Mouse (Mus musculus) erythroblast, adult 5-6 weeks (primary cell): ENCODE results near the gene Zcchc18. TPM values are rescaled to one million over a fixed set of nuclear protein-coding genes. Genes with fewer than 3 reads are reported as not detected.
"Not testable (repeated sequence)": the region's sequence is repeated elsewhere in the genome, so short reads cannot be mapped to it uniquely, and the experiment has no call there.

Source experiments
- ATAC-seq: replicated peaks from 2 replicates; pipeline ENCODE4 v1.8.0; 2016; ENCODE audit warnings: moderate number of reproducible peaks, mild to moderate bottlenecking, moderate TSS enrichment, inconsistent platforms; ENCODE audit not compliant: poor library complexity, low FRiP score, severe bottlenecking
- total RNA-seq, 2 experiments: library from RNA; stranded (forward) in 1 of 2; stranded (reverse) in 1 of 2; fragments of 150-400 nt in 1 of 2; fragments of 200-764, 138-1000 nt in 1 of 2; gene quantifications; 2 replicates each; pipeline versions ENCODE4 v1.2.3 to v1.2.4; 2015 to 2017; ENCODE audit warnings: low replicate concordance in 2 of 2

The Zcchc18 gene
- total RNA-seq (2015; ENCODE audit: low replicate concordance), result 0.77 TPM in 1 of 2 replicates, not detected in the other
- total RNA-seq (2017; ENCODE audit: low replicate concordance), result 0.28 TPM in 1 of 2 replicates, not detected in the other

DNA sequence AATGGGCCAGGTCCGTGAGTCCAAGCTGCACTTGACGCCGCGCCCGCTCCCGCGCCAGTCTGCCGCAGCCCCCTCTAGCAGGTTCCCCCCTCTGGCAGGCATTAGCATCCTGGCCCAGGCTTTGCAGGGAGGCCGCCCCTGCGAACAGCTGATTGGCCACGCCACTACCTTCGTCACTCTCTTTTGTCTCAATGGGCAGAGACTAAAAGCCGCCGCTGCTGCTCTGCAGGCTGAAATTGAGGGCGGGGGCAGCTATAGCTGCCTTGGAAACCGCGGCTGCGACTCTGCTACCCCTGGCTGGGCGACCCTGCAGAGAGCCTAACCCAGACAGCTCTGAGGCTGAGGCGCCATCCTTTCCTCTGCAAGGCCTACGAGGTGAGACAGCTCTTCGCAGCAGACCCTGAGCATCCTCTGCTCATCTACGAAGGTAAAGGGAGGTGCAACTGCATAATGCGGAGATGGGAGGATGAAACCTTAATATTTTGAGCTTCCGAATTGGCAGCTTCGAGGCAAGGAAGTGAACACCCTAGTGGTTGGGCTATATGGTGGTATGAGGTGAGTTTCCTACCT lies at the start of gene Zcchc18:
Gene Zcchc18, plus strand, starts transcription at position 178 of the 570 bp plus-strand sequence.
- ATAC-seq, result no peak

DNA sequence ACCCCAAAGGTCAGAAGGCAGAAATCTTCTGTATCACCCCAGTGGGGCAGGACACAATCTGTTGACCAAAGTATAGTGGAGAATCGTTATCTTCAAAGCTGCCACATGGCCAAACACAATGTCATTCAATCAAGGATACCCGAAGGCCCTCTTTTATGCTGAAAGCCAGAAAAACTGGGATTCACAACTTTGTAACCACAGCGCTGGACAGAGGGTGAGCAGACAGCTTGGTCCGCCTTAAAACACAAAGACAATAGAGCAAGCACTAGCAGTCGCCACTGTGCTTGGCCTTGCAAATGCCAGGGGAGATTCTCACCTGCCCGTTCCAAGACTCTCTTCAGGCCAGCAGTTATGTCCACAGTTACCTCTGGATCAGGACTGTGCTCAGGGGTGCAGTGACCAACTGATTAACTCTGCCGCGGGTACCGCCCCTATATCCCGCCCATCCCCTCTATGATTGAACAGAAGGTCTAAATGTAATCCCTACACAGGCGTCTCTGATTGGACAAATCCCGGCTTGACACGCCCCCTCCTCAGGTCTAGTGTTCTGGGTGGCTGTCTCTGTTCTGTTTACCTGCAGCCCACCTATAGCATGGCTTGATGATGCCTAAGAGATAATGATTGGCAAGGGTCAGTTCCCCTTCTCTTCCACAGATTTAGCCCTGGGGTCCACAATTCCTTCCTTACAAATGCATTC lies 35.2 kb upstream of the Zcchc18 start:
- not testable (repeated sequence) for ATAC-seq

DNA sequence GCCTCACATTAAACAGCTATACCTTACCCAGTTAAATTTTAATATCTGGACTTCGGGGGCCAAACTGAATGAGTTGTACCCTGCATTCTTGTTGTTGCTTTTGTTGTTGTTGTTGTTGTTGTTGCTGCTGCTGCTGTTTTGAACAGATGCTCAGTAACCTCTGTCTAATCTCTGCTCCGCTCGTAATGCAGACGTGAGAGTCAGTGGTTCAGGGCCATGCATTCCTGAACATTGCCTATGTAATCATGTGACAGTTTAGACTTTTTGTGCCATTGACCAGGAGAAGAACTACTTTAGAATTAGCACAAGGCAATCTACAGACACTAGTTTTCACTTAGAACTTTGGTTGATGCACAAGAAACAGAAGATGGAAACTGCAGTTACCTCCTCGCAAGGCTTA lies 34.7 kb upstream of the Zcchc18 start:
- ATAC-seq, result not testable (repeated sequence)

DNA sequence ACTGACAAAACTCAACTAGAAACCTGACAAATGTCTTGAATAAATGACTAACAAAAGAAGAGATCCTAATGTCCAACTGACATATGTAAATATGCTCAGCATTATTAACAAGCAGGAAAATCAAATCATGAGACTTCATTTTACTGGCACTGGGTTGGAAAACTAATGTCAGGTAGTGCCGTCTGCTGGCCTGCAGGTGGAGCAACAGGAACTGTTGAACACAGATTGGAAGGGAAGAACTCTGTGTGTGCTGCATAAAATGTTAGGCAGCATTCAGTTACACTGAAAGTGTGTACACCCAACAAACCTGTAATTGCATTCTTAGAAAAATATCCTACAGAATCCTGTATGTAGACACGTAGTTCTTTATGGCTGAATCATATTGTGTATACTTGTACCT lies 33.3 kb upstream of the Zcchc18 start:
- no peak for ATAC-seq

DNA sequence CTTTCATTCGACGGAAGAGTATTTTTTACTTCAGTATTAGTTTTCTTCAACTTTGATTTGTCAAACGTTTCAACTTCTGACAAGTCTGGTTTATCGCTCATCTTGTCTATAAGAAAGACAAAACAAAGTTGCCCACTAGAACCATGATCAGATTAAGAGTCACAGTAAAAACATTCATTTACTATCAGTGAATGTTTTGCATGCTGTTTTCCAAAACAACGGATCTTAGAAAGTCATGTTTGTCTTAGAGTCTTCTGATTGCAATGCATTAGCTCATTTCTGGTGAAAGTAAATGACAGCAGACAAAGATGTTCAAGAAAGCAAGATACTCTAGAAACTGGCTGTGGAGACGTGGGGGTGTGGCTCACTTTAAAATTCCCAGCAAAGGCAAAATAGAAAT lies 17.6 kb upstream of the Zcchc18 start, which contains the start of gene Tmsb15b2:
Gene Tmsb15b2, minus strand, starts transcription at position 101 of the 400 bp plus-strand sequence.
- not testable (repeated sequence) for ATAC-seq

DNA sequence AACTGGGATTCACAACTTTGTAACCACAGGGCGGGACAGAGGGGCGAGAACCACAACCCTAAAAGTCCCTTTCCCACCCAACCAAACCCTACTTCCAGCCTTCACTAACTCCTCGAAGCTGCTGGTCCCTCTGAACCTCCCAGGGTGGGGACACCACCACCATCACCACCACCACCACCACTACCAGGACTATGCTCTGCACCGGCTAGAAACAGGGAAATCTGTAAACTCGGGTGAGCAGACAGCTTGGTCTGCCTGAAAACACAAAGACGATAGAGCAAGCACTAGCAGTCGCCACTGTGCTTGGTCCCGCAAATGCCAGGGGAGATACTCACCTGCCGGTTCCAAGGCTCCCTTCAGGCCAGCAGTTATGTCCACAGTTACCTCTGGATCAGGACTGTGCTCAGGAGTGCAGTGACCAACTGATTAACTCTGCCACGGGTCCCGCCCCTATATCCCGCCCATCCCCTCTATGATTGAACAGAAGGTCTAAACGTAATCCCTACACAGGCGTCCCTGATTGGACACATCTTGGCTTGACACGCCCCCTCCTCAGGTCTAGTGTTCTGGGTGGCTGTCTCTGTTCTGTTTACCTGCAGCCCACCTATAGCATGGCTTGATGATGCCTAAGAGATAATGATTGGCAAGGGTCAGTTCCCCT lies 16.4 kb upstream of the Zcchc18 start, which contains the start of the genes Tmsb15l and Tmsb15b1:
Gene Tmsb15l, minus strand, starts transcription at position 446 of the 661 bp plus-strand sequence.
Gene Tmsb15b1, minus strand, starts transcription at position 451 of the 661 bp plus-strand sequence.
- ATAC-seq, result no peak

DNA sequence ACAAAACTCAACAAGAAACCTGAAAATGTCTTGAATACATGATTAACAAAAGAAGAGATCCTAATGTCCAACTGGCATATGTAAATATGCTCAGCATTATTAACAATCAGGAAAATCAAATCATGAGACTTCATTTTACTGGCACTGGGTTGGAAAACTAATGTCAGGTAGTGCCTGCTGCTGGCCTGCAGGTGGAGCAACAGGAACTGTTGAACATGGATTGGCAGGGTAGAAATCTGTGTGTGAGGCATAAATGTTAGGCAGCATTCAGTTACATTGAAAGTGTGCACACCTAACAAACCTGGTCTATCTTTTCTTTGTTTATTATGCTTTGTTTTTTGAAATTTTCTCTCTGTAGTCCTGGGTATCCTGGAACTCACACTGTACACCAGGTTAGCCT lies 14.3 kb upstream of the Zcchc18 start:
- ATAC-seq, result no peak

DNA sequence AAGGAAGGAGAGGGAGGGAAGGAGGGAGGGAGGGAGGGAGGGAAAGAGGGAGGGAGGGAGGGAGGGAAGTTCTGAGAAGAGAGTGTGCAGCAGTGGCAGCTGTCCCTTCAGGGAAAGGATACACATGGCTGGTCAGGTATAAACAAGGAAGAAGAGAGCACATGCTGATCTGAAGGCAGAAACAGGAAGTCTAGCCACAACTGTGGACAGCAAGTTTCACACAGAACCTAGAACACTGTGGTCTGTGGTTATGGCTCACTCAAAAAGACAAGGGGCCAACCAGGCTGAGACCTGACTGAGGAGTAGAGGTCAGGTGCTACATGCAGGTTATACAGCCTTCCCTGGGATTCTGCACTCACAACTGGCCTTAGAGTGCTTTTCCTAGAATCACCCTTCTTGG lies 6.9 kb upstream of the Zcchc18 start:
- ATAC-seq, result no peak

DNA sequence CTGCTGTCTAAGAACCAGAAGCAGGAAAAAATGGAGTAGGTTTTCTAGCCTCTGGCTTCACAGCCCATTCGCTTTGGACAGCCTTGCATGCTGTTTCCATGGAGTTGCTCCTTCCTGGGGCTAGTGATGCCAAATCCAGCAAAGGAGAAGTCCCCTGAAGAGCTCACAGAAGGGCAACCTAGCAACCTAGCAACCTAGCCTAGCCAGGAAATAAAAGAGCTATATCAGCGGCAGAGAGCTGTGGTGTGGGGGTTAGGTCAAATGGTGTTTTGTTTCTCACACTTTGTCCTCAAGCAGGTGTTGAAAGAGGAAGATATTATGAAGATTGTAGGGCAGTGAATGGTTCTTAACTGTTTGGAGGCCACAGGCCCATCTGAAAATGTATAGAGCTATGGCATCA lies 1.7 kb upstream of the Zcchc18 start:
- no peak for ATAC-seq

DNA sequence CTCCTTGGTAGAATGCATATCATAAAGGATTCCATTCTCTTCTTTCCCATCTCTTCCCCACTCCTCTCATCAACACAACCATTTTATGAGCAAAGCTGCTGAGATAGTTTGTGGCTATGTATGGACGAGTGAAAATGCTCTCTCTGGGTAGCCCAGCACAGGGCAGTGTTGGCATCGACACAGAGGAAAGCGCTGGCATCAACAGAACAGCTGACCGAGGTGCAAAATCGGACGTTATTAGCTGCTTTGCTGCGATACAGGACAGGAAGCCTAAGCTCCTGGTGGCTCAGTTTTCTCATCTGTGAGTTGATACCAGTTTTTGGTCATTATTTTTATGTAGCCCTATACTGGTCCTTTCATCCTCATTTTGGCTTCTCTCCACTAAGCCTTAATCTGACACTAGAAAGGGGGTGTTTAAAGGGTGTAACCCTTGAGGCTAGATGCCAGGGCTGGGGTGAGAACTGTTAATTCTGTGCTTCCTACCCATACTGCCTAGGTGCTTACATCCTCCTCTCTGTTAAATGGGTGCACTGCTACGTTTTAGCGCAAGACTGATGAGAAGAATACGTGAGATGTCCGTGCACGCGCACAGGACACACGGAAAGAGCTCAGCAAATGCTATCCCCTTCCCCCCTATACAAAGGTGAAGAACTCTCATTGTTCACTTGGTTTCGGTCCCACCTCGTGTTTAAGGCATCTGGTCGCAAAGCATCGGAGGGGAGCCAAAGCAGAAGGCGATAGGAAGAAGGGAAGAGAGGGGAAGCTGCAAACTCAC lies 577 bp upstream of the Zcchc18 start:
- ATAC-seq, result no peak

DNA sequence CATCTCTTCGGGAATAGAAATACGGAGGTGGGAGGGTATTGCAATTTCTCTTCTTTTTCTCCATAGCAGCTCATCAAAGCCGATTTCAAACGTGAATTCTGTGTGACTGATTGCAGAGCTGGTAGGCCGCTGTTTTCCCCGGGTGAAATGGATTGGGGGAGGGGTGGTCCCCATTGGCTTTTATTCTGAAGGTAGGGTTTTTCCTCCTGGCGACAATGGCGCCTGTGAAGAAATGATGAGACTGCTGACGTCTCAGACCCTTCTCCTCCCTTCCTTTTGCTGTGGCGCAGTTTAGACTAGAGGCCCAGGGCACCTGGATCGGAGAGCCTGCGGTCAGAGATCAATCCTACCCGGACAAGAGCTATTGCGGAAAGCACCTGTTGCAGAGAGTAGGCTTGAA lies 686 bp downstream of the Zcchc18 start:
- ATAC-seq, result no peak

DNA sequence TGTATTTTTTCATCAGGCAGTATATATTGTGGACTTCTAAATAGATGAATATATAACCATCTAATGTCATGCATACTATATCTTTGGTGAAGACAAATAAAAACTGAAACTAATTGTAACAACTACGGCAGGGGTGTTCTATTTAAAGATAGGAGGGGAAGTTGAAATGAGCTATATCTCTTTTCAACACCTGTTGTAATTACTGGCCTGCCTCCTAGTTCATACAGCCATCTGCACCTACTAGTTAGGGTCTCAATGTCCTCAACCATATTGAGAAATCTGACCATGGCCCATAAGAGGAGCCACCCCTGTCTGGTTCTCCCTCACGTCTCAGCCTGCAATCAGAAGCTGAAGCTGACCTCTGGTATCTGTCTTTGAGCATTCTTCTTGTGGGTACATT lies 3.3 kb downstream of the Zcchc18 start:
- no peak for ATAC-seq

DNA sequence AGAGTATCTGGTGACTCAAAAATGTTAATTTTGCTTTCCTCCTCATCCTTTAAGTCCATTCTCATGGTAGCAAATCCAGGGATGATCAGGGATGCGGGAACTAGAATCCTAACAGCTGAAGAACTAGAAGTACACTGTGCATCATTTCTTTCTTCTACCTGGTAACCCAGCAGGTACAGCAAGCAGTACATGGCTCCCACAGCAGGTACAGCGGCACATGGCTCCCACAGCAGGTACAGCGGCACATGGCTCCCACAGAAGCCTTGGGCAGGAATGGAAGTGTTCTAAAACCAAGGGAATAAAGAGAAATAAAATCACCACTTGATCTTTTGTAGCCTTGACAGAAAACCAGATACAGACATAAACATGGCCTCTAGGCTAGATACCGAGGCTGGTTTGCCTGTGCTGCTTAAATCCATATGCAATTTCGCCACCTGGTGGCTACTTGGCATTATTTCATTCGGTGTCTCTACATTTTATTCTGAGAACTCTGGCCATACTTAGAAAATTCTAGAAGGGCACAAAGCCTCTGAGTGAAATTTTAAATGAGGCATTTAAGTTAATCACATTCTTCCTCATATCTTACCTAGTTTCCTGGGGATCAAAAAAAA lies 22.2 kb downstream of the Zcchc18 start:
- peak; percentile 78 for ATAC-seq

DNA sequence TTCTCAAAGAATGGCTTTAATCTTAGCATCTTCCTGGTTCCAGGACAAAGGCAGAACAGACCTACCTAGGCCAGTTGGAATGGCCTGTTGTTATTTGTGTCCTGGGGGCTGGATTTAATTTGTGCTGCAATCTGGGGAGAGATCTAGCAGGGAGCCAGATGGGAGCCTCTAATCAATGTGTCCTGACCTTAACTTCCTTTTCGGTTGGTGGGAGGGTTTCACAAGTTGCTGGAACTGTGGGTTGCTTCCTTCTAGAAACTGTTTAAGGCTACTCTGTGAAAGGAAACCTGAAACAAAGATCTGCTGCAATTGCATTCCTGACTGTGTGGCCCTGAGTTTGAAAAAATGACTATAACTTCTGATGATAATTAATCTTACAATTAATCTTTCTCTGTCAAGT lies 24.7 kb downstream of the Zcchc18 start:
- no peak for ATAC-seq

DNA sequence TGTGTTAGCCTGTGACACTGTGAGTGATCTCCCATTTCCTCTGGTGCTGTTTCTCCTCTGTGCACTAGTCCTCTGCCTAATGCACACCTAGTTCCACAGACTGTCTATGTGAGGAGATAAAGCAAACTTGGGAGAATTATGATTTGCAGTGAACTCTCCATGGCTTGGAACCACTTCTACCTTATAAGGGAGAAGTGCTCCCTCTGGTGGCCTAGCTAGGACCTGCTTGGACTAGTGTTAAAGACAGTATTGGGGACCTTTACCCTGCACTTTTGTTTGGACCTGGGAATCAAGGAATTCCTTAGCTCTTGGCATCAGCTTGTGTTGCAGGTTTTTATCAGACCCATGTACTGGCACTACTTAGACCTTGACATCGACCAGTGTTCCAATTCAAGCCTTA lies 26.4 kb downstream of the Zcchc18 start:
- peak; percentile 72 for ATAC-seq

DNA sequence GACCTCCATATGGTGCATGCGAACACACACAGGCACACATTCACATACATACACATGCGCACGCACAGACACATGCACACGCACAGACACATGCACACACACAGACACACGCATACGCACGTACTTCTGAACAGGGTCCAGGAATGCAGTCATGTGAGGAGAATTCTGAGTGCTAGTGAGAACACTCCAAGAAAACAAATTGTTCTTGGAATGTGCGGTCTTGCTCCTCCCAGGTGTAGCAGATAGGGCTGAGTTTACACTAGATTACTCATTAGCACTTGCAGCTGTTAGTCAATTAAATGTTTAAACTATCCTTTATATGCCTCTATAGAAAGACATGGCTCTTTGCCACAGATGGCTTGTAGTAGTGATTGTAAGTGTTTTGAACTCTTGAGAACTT lies 38.0 kb downstream of the Zcchc18 start:
- no peak for ATAC-seq

DNA sequence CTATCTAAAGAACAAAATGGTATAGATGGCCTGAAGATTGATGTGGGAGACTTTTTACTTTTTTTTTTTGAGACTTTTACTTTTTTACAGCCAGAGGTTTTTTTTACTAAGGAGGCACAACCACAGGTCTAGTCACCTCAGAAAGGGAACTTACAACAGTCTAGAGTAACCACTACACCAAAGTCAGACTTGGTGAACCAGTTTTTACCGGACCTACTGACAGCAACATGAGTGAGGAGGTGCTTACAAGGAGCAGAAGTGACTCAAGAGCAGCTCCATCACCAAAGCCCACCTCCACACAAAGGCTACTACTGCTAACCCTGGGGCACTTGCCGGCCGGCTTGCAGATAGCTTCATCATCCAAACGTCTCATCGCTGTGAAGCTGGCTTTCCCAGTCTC lies 38.8 kb downstream of the Zcchc18 start:
- no peak for ATAC-seq

DNA sequence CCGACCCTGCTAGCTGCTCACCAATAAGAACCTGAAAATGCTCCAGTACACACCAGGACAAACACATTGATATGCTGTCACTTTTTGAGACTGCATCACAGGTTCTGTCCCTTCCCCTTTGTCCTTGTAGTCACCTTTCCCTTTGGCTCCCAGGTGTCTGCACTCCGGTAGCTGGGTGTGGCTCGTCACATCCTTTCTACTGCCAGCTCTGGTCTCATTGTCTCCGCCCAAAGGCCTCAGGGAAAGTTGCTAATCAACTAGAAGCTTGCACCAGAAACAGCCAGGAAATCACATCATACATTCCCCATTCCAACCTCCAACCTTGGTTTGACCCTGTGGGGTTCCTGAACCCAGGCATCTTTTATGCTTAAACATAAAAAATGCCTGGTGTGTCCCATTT lies 41.4 kb downstream of the Zcchc18 start:
- ATAC-seq, result no peak

DNA sequence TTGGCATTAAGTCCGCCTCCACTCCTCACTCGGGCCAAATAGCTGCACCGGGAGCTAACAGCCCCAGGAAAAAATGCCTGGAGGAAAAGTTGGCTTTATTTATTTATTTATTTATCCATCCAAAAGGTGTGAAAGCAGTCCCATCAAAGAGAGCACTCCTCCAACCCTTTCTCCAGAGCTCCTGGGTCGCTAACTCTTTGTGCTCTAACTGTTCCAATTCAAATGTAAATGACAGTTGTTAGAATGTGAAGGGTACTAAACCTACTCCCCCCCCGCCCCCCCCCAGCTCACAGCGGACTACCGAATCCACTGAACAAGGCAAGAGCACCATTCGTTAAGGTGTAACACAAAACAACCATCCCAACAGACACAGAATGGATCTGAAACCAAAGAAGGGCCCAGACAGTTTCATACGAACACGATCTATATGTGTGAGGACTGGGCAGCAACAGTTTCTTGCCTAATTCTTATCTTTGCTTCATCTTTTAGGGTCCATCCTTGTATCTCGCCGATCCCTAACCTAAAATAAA lies 44.6 kb downstream of the Zcchc18 start:
- ATAC-seq, result 0 out of 2 replicates have a peak, but pooled peaks have one; percentile 17
